Mouse (Mus musculus): ENCODE results near the gene Cers2. TPM values are rescaled to one million over a fixed set of nuclear protein-coding genes. Genes with fewer than 3 reads are reported as not detected.
"Not testable (repeated sequence)": the region's sequence is repeated elsewhere in the genome, so short reads cannot be mapped to it uniquely, and the experiment has no call there.

Gene Cers2
- polyA plus RNA-seq, 1 experiment from 2014 or later, result 158 TPM

- Histone ChIP-seq H3K27ac (no peak overlapping the region), H3K4me2 (no peak overlapping the region), H3K36me3 (peaks cover 91% of the 10 kb centered on the region), H3K4me1 (replicated peaks) (no peaks in the 10 kb centered on the region), H3K9ac (replicated peaks) (no peak overlapping the region), H3K9me3 (peaks cover 7% of the 10 kb centered on the region; the same call in 1 of the 2 replicates), H3K4me3 (replicated peaks) (no peak overlapping the region), H3K27me3 (no peaks in the 10 kb centered on the region)
- ATAC-seq (ENCODE audit: insufficient number of reproducible peaks, insufficient read depth, low FRiP score, low TSS enrichment, low read depth), result no peak
Measured at GRCm38 (mm10) chr3:95349491-95349890, 34.9 kb downstream of the Cers2 start.

- ATAC-seq (ENCODE audit: insufficient number of reproducible peaks, insufficient read depth, low FRiP score, low TSS enrichment, low read depth); H3K9ac ChIP-seq (replicated peaks): not testable (repeated sequence)
- H3K36me3 ChIP-seq, result peaks cover 32% of the 10 kb centered on the region
Measured at GRCm38 (mm10) chr3:95355911-95356544, 41.4 kb downstream of the Cers2 start.

GRCm38 (mm10) chr3:95356701-95357449, 42.3 kb downstream of the Cers2 start, which contains the start of gene Setdb1:
Gene Setdb1, minus strand, starts transcription at chr3:95357202.
- peak; percentile 91 for ATAC-seq (ENCODE audit: insufficient number of reproducible peaks, insufficient read depth, low FRiP score, low TSS enrichment, low read depth)
- H3K4me2 ChIP-seq, result peak within 1 kb of the TSS; percentile 47
- WGBS, result under 1% methylated on average over 31 of the region's 57 CpGs
- H3K36me3 ChIP-seq, result peaks cover 24% of the 10 kb centered on the region
- peak within 1 kb of the TSS; percentile 63 for H3K9ac ChIP-seq (replicated peaks)
- peak within 1 kb of the TSS; percentile 57 for H3K4me3 ChIP-seq (replicated peaks)
- H3K27ac ChIP-seq, result peak within 1 kb of the TSS; percentile 53; the same call in 1 of the 2 replicates
- H3K9me3 ChIP-seq; H3K27me3 ChIP-seq; H3K4me1 ChIP-seq (replicated peaks): not testable (repeated sequence)

More at GRCm38 (mm10) chr3:95355911-95356544, 41.4 kb downstream of the Cers2 start:
- H3K4me3 ChIP-seq (replicated peaks), result peak overlapping the region; percentile 57
- not testable (repeated sequence) for H3K9me3 ChIP-seq; H3K4me1 ChIP-seq (replicated peaks); H3K27ac ChIP-seq; H3K27me3 ChIP-seq
- WGBS, result 22% methylated on average over 12 of the region's 19 CpGs
- peak overlapping the region; percentile 47 for H3K4me2 ChIP-seq

GRCm38 (mm10) chr3:95357746-95358145, 43.2 kb downstream of the Cers2 start:
- H3K27me3 ChIP-seq, result no peaks in the 10 kb centered on the region
- no peak overlapping the region for H3K27ac ChIP-seq
- H3K36me3 ChIP-seq, result peaks cover 15% of the 10 kb centered on the region
- H3K4me3 ChIP-seq (replicated peaks), result no peak overlapping the region
- no peak for ATAC-seq (ENCODE audit: insufficient number of reproducible peaks, insufficient read depth, low FRiP score, low TSS enrichment, low read depth)
- no peaks in the 10 kb centered on the region for H3K4me1 ChIP-seq (replicated peaks)
- no peak overlapping the region for H3K4me2 ChIP-seq
- no peaks in the 10 kb centered on the region for H3K9me3 ChIP-seq
- WGBS, result 95% methylated on average over 2 of the region's 2 CpGs
- no peak overlapping the region for H3K9ac ChIP-seq (replicated peaks)

GRCm38 (mm10) chr3:95360276-95360675, 45.7 kb downstream of the Cers2 start:
- not testable (repeated sequence) for H3K9me3 ChIP-seq; H3K27ac ChIP-seq; H3K36me3 ChIP-seq; H3K4me2 ChIP-seq; H3K27me3 ChIP-seq; H3K4me3 ChIP-seq (replicated peaks); ATAC-seq (ENCODE audit: insufficient number of reproducible peaks, insufficient read depth, low FRiP score, low TSS enrichment, low read depth); H3K4me1 ChIP-seq (replicated peaks); H3K9ac ChIP-seq (replicated peaks)
- WGBS, result 79% methylated on average over 3 of the region's 3 CpGs

GRCm38 (mm10) chr3:95370101-95370500, 55.5 kb downstream of the Cers2 start:
- no peak overlapping the region for H3K4me3 ChIP-seq (replicated peaks)
- H3K9ac ChIP-seq (replicated peaks), result no peak overlapping the region
- no peaks in the 10 kb centered on the region for H3K27me3 ChIP-seq
- H3K4me1 ChIP-seq (replicated peaks), result no peaks in the 10 kb centered on the region
- no peak overlapping the region for H3K27ac ChIP-seq
- no peak overlapping the region for H3K4me2 ChIP-seq
- 0 out of 2 replicates have a peak, but pooled peaks cover 6% of the 10 kb centered on the region for H3K9me3 ChIP-seq
- no peaks in the 10 kb centered on the region for H3K36me3 ChIP-seq
- ATAC-seq (ENCODE audit: insufficient number of reproducible peaks, insufficient read depth, low FRiP score, low TSS enrichment, low read depth), result no peak

Other genes with a start within 250 kb of the Cers2 start
- gene Pip5k1a, start 207.9 kb upstream of the Cers2 start, polyA plus RNA-seq (2016; fragmentation: Nextera tagmentation; extraction: Ambion mirVana), result 24.2 and 30.5 TPM in 2 replicates
- 241 and 245 TPM in 2 replicates for gene Vps72, start 203.8 kb upstream of the Cers2 start, polyA plus RNA-seq (2016; fragmentation: Nextera tagmentation; extraction: Ambion mirVana)
- gene Tmod4, start 190.3 kb upstream of the Cers2 start, polyA plus RNA-seq (2016; fragmentation: Nextera tagmentation; extraction: Ambion mirVana), result 1.0 and 1.4 TPM in 2 replicates
- gene Scnm1, start 180.8 kb upstream of the Cers2 start, polyA plus RNA-seq (2016; fragmentation: Nextera tagmentation; extraction: Ambion mirVana), result 80.7 and 83.6 TPM in 2 replicates
- 16.6 and 18.0 TPM in 2 replicates for gene Lysmd1, start 180.7 kb upstream of the Cers2 start, polyA plus RNA-seq (2016; fragmentation: Nextera tagmentation; extraction: Ambion mirVana)
- gene Tnfaip8l2, start 172.4 kb upstream of the Cers2 start, polyA plus RNA-seq (2016; fragmentation: Nextera tagmentation; extraction: Ambion mirVana), result 1.7 and 2.2 TPM in 2 replicates
- gene Sema6c, start 154.3 kb upstream of the Cers2 start, polyA plus RNA-seq (2016; fragmentation: Nextera tagmentation; extraction: Ambion mirVana), result 23.7 and 26.4 TPM in 2 replicates
- gene Gabpb2, start 96.9 kb upstream of the Cers2 start, polyA plus RNA-seq (2016; fragmentation: Nextera tagmentation; extraction: Ambion mirVana), result 15.0 and 15.9 TPM in 2 replicates
- 75.3 and 76.0 TPM in 2 replicates for gene Cdc42se1, start 86.1 kb upstream of the Cers2 start, polyA plus RNA-seq (2016; fragmentation: Nextera tagmentation; extraction: Ambion mirVana)
- 14.8 and 16.2 TPM in 2 replicates for gene Mllt11, start 82.6 kb upstream of the Cers2 start, polyA plus RNA-seq (2016; fragmentation: Nextera tagmentation; extraction: Ambion mirVana)
- 0.54 and 0.59 TPM in 2 replicates for gene Gm128, start 73.2 kb upstream of the Cers2 start, polyA plus RNA-seq (2016; fragmentation: Nextera tagmentation; extraction: Ambion mirVana)
- 0.75 and 1.7 TPM in 2 replicates for gene Bnipl, start 63.6 kb upstream of the Cers2 start, polyA plus RNA-seq (2016; fragmentation: Nextera tagmentation; extraction: Ambion mirVana)
- 36.4 and 38.7 TPM in 2 replicates for gene Mindy1, start 33.4 kb upstream of the Cers2 start, polyA plus RNA-seq (2016; fragmentation: Nextera tagmentation; extraction: Ambion mirVana)
- gene Prune1, start 32.7 kb upstream of the Cers2 start, polyA plus RNA-seq (2016; fragmentation: Nextera tagmentation; extraction: Ambion mirVana), result 25.2 and 25.9 TPM in 2 replicates
- gene Anxa9, start 7.6 kb upstream of the Cers2 start, polyA plus RNA-seq (2016; fragmentation: Nextera tagmentation; extraction: Ambion mirVana), result 1.8 and 1.9 TPM in 2 replicates
- gene Setdb1, start 42.4 kb downstream of the Cers2 start, polyA plus RNA-seq (2016; fragmentation: Nextera tagmentation; extraction: Ambion mirVana), result 63.7 and 67.2 TPM in 2 replicates
- not detected in 2 replicates for gene 4930558C23Rik, start 88.0 kb downstream of the Cers2 start, polyA plus RNA-seq (2016; fragmentation: Nextera tagmentation; extraction: Ambion mirVana)
- gene Arnt, start 119.6 kb downstream of the Cers2 start, polyA plus RNA-seq (2016; fragmentation: Nextera tagmentation; extraction: Ambion mirVana), result 49.4 and 56.6 TPM in 2 replicates
- 7.9 and 10.1 TPM in 2 replicates for gene Ctsk, start 184.5 kb downstream of the Cers2 start, polyA plus RNA-seq (2016; fragmentation: Nextera tagmentation; extraction: Ambion mirVana)
- gene Ctss, start 212.0 kb downstream of the Cers2 start, polyA plus RNA-seq (2016; fragmentation: Nextera tagmentation; extraction: Ambion mirVana), result 6.1 and 6.9 TPM in 2 replicates
- not detected in 2 replicates for gene Hormad1, start 244.9 kb downstream of the Cers2 start, polyA plus RNA-seq (2016; fragmentation: Nextera tagmentation; extraction: Ambion mirVana)